Mouse (Mus musculus): ENCODE data around the gene AI182371.

Gene AI182371

DNA sequence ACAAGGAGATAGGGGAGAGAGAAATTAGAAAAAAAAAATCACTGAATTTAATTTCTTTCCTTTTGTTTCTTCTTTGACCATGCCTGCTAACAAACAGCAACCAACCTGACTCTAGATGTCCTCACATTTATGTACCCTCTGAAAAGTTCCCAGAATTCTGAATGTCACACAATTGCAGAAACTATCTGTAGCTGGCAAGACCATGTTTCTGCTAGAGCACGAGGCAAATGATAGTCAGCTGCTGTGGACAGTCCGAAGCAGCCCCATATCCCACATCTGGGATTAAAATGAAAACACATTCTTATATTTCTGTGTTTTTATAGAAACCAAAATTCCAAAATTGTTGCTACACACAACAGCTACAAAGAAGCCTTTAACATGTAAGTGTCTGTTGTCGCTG lies at the start of gene AI182371:
TSS of gene AI182371 (minus strand) at position 101 of the 400 bp plus-strand sequence.
- DNase-seq, result no peak

- DNase-seq, result no peak
Observed at GRCm38 (mm10) chr2:35148806-35149205, 47.5 kb upstream of the AI182371 start.

DNA sequence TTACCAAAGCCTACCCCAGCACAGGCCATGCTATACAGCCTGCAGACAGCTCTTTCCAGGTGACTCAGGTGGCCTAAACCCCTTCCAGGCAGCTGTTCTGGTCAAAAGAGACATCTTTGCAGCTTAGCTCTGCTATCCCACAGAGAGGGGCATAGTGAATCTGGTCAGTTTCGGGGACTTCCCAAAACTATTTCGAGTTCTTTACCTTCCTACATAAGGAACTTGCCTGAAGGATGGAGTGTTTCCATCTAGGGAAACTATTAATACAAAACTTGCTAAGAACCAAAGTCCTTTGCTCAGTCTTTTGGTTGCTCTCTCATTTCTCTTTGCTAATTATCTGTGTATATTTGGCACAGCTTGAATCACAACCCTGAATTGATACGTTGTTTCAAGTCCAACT lies 40.3 kb upstream of the AI182371 start:
- no peak for DNase-seq

DNA sequence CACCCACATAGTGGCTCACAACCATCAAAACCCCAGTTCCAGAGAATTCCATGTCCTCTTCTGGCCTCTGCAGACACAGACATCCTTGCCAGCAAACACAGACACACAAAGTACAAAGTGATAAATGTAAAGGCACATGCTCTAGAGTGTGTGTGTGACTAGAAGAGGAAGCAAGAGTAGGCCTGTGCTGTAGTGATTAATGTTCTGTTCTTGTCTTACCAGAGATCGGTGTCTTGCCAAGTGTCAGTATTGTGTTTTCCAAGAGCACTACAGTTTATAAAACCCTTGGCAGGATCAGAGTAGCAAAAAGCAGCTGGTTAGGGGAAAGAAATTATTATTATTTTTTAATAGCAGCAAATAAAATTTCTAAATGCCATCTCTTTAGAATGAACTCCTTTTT lies 37.2 kb upstream of the AI182371 start:
- no peak for DNase-seq

GRCm38 (mm10) chr2:35133891-35134290 lies 32.5 kb upstream of the AI182371 start:
- no peak for DNase-seq

GRCm38 (mm10) chr2:35132662-35133055 lies 31.3 kb upstream of the AI182371 start:
- DNase-seq, result no peak

DNA sequence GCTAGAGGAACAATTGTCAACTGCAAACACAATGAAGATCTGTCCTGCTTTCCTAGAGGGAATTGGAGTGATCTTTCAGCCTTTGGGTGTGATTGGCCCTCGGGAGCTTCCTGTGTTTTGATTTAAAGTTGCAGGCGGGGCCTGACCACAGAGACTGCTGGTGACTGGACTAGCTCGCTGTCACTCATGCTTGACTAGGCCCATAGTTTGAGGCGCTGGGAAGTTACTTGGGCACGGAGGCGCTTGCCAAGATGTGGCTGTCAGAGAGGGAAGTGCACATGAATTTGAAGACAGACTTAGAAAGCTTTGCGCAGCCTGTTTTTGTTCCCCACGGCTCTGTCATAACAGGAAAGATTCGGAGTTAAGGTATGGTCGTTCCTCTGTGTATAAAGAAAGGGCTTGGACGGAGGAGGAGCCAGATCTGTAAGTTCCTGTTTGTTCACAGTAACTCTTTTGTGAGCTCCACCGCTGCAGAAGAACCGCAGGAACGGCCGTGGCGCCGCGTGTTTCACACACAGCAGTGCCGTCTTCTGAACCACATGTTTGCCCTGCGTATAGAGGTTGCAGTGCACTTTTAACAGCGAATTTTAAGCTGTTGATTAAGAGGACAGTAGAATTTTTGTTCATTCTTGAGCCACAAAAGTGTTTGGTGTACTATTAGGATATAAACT lies 30.8 kb upstream of the AI182371 start:
- peak; percentile 97 to 98 for DNase-seq

- no peak for DNase-seq
Observed at GRCm38 (mm10) chr2:35131491-35131890, 30.1 kb upstream of the AI182371 start.

GRCm38 (mm10) chr2:35124716-35125115 lies 23.4 kb upstream of the AI182371 start:
- no peak for DNase-seq

DNA sequence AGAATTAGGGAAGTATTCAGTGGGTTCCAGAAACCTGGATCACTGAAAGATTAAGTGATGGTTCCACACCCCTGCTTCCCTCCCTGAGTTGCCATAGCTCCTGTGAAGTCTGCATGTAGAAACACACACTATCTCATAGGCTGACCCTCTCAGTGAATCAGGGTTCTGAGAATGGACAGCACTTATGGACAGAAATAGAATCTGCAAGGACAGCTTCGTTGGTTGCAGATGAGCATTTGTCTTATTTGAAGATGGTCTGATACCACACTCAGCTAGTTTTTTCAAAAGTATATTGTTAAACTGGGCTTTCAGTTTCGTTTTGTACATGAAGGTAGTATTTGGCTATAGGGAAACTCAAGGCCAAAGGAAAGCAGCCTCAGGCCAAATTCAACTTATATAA lies 9.2 kb upstream of the AI182371 start:
- no peak for DNase-seq

- no peak for DNase-seq
Observed at GRCm38 (mm10) chr2:35109924-35110304, 8.6 kb upstream of the AI182371 start.

DNA sequence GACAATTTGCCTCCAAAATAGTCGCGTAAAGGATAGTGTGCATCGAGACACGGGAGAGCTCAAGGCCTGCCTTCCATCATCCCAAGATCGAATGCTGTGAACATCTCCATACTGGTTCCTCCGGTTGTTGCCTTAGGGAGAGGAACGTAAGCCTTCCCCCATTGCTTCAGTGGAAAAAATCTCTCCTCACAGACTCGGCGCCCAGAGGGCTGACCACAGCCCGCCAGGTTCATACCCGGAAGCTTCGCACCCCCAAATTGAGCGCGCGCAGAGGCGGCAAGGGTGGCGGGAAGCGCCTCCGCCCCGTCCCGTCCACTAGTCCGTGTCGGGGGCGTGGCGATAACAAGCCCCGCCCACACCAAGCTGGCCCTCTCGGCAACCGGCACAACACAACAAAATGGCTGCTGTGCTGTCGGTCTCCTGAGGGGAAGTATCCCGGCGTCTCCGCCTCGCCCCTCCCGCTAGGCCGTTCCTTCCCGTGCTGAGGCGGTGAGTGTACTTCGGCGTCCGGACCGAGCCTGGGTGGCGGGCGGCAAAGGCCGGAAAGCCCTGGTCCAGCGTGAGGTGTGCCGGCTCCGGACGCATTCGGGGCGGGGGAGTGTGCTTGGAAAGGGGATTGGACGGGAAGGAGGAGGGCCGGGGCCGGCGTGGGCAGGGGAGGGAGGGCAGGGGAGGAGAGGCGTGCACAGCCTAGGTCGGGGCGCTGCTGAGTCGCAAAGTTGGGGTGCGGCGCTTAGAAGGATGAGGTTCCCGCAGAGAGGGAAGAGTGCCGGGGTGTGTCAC lies 8.0 kb upstream of the AI182371 start, which contains the start of gene Cntrl:
TSS of gene Cntrl (plus strand) at position 352 of the 783 bp plus-strand sequence.
- DNase-seq, result peak; percentile 95

DNA sequence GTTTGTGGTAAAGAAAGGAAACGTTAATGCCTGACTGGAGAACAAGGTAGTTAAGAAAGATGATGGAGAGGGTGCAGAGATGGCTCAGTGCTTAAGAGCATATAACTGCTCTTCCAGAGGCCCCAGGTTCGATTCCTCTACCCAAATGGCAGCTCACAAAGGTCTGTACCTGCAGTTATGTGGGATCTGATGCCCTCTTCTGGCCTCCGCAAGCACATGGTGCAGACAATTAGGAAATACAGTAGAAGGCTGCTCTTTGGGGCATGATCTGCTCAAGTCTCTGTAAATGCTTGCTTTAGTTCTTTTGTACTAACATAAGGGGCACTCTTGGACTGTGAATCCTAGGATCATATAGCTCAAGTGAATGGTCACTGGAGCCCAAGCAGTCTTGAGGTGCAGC lies 7.4 kb upstream of the AI182371 start:
- peak; percentile 42 to 64 for DNase-seq

DNA sequence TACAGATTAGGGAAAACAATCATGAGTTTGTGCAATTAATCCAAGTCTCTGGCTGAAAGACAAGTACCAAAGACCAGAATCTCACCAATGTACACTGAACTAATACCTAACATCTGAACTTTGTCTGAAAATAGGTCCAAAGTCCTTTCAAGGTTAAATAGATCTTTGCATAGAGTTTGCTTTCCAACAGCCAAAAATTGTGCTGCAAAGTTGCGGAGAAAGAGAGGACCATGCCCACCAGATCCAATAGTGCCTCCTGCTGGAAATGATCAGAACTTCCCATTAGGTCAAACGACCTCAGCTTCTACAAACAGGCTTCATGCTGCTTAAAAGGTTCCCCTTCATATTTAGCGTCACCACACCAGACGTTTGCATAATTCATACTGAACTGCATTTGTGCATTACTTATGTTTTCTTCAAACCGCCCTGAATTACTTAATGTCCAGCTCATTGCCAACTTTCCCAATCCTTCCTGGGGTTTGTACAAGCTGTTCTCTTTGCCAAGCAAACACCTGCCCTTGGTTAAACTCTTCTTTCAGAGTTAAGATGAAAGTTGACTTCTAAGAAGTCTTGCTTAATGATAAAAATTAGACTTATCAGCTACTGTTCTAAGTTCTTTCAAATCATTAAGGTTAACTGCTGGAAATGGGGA lies 6.8 kb upstream of the AI182371 start:
- DNase-seq, result peak; percentile 35 to 74

DNA sequence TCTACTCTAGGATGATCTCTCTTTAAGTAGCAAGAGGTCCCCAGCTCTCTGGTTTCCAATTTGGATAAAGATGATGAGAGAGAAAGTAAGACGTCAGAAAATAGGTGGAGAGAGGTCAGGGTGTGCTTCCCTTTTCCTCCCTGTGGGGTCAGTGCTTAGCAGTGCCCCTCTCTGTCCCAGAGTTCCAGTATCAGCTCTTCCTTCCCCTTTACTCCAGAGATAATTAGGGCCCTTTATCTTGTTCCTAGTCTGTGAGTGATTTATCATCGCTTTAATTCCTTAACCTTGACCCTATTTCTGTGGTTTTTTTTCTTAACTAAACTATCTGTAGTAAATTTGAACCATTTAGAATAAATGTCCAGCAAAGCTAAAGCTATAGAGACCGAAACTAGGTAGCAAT lies 3.5 kb upstream of the AI182371 start:
- no peak for DNase-seq

DNA sequence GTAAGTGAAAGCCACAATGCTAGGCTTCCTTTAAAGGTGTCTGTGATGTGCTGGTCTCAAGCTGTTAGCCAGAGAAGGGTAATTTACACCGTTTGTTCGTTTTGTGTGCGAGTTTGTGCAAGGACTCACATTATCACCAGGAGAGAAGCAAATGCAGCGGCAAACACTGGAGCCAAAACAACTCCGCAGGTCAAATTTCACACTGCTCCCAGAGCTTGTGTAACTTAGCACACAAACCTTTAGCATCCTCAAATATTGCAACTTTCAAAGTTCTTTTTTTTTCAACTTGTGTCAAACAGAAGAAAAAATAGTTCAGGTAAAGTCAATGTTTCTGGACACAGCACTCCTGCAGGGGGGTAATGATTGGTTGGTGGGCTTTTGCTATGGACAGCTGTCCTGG lies 2.2 kb upstream of the AI182371 start:
- peak in 1 of 2 experiments; percentile 8 for DNase-seq

DNA sequence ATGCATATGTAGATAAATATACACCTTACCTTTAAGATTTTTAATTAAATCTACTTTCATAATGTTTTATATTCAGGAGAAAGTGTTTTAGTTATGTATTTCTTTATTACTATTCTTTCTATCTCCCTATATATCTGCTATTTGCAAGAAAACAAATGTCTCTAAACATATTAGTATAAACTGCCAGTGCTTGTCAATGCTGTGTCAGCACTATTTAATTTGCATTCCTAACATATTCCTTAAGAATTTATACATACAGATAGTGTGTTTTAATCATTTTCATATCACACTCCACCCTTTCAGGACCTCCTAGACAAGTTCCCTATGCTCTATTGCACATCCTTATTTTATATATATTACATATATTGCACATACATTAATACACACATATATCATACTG lies 1.4 kb upstream of the AI182371 start:
- DNase-seq, result no peak

- DNase-seq, result no peak
Observed at GRCm38 (mm10) chr2:35100529-35100928, 814 bp downstream of the AI182371 start.

- DNase-seq, result no peak
Observed at GRCm38 (mm10) chr2:35087418-35087817, 13.9 kb downstream of the AI182371 start.

- no peak for DNase-seq
Observed at GRCm38 (mm10) chr2:35079166-35079565, 22.2 kb downstream of the AI182371 start.

DNA sequence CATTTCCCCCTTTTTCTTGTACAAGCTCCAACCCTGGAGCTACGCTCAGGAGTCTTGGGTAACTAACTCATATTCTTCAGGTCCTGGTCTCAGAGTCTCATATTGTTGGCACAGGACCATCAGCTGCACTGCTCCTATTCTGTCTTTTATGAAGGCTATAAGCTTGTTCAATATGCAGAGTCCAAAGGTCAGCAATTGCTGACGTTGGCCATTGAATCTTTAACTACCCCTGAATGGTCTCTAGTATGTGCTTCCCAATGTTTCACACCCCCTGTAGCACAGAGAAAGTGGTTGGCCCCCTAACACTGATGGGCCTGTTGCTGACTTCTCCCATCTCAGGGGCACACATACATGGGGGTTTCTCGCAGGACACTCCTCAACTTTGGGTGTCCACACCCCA lies 27.0 kb downstream of the AI182371 start:
- DNase-seq, result no peak

DNA sequence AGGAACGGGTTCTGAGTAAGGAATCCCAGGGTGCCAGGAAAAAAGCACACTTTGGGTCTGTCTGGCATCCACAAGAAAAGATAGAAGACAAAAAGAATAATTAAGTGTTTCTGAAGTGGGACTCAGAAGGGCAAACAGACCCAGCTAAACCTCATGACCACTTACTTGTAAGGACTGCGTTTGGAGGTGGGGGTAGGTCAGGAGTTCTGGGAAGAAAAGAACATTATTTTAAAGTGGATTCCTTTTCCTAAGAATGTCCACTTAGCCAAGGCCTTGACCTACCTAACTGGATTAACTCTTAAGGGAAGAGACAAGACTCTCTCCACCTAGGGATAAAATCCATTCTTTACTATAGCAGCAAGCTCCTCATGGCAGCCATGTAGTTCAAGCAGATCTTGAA lies 28.8 kb downstream of the AI182371 start:
- DNase-seq, result peak in 1 of 2 experiments; percentile 15

- no peak for DNase-seq
Observed at GRCm38 (mm10) chr2:35070275-35070674, 31.1 kb downstream of the AI182371 start.

GRCm38 (mm10) chr2:35069124-35069523 lies 32.2 kb downstream of the AI182371 start:
- DNase-seq, result no peak
